Comparison of ENCODE assay signal across 29 mouse cellular contexts in the genomic region with DNA sequence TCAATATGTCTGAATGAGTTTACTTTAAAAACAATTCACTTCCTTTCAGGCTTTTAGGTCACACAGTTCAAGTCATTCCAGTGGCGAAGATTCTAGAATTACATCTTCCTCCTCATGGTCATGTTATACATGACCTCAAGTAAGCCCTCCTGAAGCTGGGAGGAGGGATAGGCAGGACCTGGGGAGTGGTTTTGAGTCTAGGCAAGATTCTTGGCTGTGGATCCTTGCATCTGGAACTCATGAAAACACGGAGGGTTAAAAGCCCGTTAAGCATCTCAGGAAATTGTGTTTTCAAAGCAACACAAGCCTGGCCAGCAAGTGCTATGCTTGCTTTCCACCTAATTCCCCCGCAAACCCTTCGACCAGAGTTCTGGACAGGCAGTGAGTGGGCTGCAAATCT.
DNase-seq lines count a peak whose midpoint lies in the region; ATAC-seq and TF ChIP-seq lines count a peak whose summit lies in the region.
"Had no signal": no experiment of that assay in that cellular context is flagged by ENCODE, and none has a peak within 500 bp of the region (broad histone marks: within the 10 kb centered on the region; RNA-seq: fewer than 3 reads in every experiment).

No protein-coding gene starts in this region.

- TF ChIP-seq CTCF in forebrain, postnatal 0 days (IDR thresholded peaks at IDR 0.05; ENCODE audit: low read depth) = no peak

- H3K9ac ChIP-seq in embryonic facial prominence, embryonic 14.5 days (ENCODE audit: low read depth, low read length) = no peak overlapping the region
- no peak overlapping the region for H3K9ac ChIP-seq in forebrain, postnatal 0 days
- H3K9ac ChIP-seq: forebrain, embryonic 12.5 days; forebrain, embryonic 15.5 days; hindbrain, embryonic 13.5 days had no signal

- DNase-seq in heart, adult 11 months = peak; percentile 77
- no peak for DNase-seq in heart, postnatal 14 days
- peak; percentile 50 for DNase-seq in embryo, embryonic 10.5 days (ENCODE audit: low spot score)
- DNase-seq in embryonic facial prominence, embryonic 10.5 days (ENCODE audit: low spot score) = peak; percentile 44
- DNase-seq in embryonic facial prominence, embryonic 14.5 days (ENCODE audit: low spot score) = peak; percentile 83
- no peak for DNase-seq in forebrain, postnatal 0 days
- DNase-seq in kidney, postnatal 4 days = no peak
- no peak for DNase-seq in lung, postnatal 36 days
- DNase-seq: adrenal gland, postnatal 10 days; adrenal gland, postnatal 36 days; B cell, adult 2 months; cerebellum, adult 18-20 months; cerebellum, adult 9-10 months; cerebellum, postnatal 14 days; gastrocnemius, postnatal 10 days; gastrocnemius, postnatal 36 days; heart, postnatal 36 days had no signal

- WGBS in embryonic facial prominence, embryonic 10.5 days = 42% methylated on average over 5 of the region's 5 CpGs
- WGBS in embryonic facial prominence, embryonic 14.5 days = 45% methylated on average over 5 of the region's 5 CpGs
- 78% methylated on average over 5 of the region's 5 CpGs for WGBS in forebrain, postnatal 0 days

- H3K4me3 ChIP-seq in embryonic facial prominence, embryonic 10.5 days = no peak overlapping the region
- no peak overlapping the region for H3K4me3 ChIP-seq in embryonic facial prominence, embryonic 14.5 days (ENCODE audit: low read depth, low read length)
- no peak overlapping the region for H3K4me3 ChIP-seq in forebrain, postnatal 0 days (ENCODE audit: low read depth, low read length)
- H3K4me3 ChIP-seq: erythroblast, embryonic 14.5 days; forebrain, embryonic 12.5 days; forebrain, embryonic 15.5 days; hindbrain, embryonic 10.5 days; hindbrain, embryonic 13.5 days had no signal

- no peaks in the 10 kb centered on the region for H3K9me3 ChIP-seq in embryonic facial prominence, embryonic 10.5 days
- H3K9me3 ChIP-seq in embryonic facial prominence, embryonic 14.5 days (ENCODE audit: control insufficient read depth, low read length) = peaks cover 5% of the 10 kb centered on the region; the same call in 1 of the 2 replicates
- no peaks in the 10 kb centered on the region for H3K9me3 ChIP-seq in forebrain, postnatal 0 days (ENCODE audit: low read length)
- H3K9me3 ChIP-seq: forebrain, embryonic 12.5 days; forebrain, embryonic 15.5 days; hindbrain, embryonic 10.5 days; hindbrain, embryonic 13.5 days had no signal

- H3K4me2 ChIP-seq in embryonic facial prominence, embryonic 14.5 days (ENCODE audit: low read depth, low read length) = no peak overlapping the region
- no peak overlapping the region for H3K4me2 ChIP-seq in forebrain, postnatal 0 days (ENCODE audit: low read depth)
- H3K4me2 ChIP-seq: forebrain, embryonic 12.5 days; forebrain, embryonic 15.5 days; heart, embryonic 11.5 days; hindbrain, embryonic 13.5 days had no signal

- intact Hi-C loops in heart, postnatal 14 days (cut with DNase I) = no loop called here

- H3K36me3 ChIP-seq in embryonic facial prominence, embryonic 10.5 days (replicated peaks) = no peaks in the 10 kb centered on the region
- no peaks in the 10 kb centered on the region for H3K36me3 ChIP-seq in embryonic facial prominence, embryonic 14.5 days (ENCODE audit: control insufficient read depth, insufficient read depth, low read length)
- no peaks in the 10 kb centered on the region for H3K36me3 ChIP-seq in forebrain, postnatal 0 days (ENCODE audit: insufficient read depth)
- H3K36me3 ChIP-seq: forebrain, embryonic 12.5 days; forebrain, embryonic 15.5 days; G1E; hindbrain, embryonic 10.5 days; hindbrain, embryonic 13.5 days had no signal

- ATAC-seq in embryonic facial prominence, embryonic 14.5 days (ENCODE audit: low read depth) = 0 out of 2 replicates have a peak, but pooled peaks have one; percentile 9
- no peak for ATAC-seq in forebrain, postnatal 0 days
- ATAC-seq: forebrain, embryonic 15.5 days; hindbrain, embryonic 16.5 days; inflammation-experienced regulatory T-cells, adult 6 months; intestine, embryonic 16.5 days; Patski had no signal

- H3K4me1 ChIP-seq in embryonic facial prominence, embryonic 10.5 days = peaks cover 12% of the 10 kb centered on the region
- H3K4me1 ChIP-seq in embryonic facial prominence, embryonic 14.5 days (ENCODE audit: control insufficient read depth, insufficient read depth, low read length) = peaks cover 9% of the 10 kb centered on the region; the same call in 1 of the 2 replicates
- H3K4me1 ChIP-seq in forebrain, postnatal 0 days (ENCODE audit: insufficient read depth) = no peaks in the 10 kb centered on the region
- H3K4me1 ChIP-seq: forebrain, embryonic 12.5 days; forebrain, embryonic 15.5 days; hindbrain, embryonic 13.5 days had no signal

- peak overlapping the region; percentile 63 for H3K27ac ChIP-seq in embryonic facial prominence, embryonic 10.5 days (replicated peaks)
- H3K27ac ChIP-seq in embryonic facial prominence, embryonic 14.5 days (replicated peaks; ENCODE audit: low read depth, low read length) = no peak overlapping the region
- H3K27ac ChIP-seq in forebrain, postnatal 0 days (ENCODE audit: low read depth, low read length) = no peak overlapping the region
- H3K27ac ChIP-seq: forebrain, embryonic 12.5 days; forebrain, embryonic 15.5 days; hindbrain, embryonic 10.5 days; hindbrain, embryonic 13.5 days had no signal

- no peaks in the 10 kb centered on the region for H3K27me3 ChIP-seq in embryonic facial prominence, embryonic 10.5 days (replicated peaks; ENCODE audit: low read depth, poor library complexity, severe bottlenecking)
- H3K27me3 ChIP-seq in embryonic facial prominence, embryonic 14.5 days (replicated peaks; ENCODE audit: control insufficient read depth, insufficient read depth, low read length) = no peaks in the 10 kb centered on the region
- no peaks in the 10 kb centered on the region for H3K27me3 ChIP-seq in forebrain, postnatal 0 days (ENCODE audit: insufficient read depth, low read length)
- H3K27me3 ChIP-seq: CH12.LX; forebrain, embryonic 12.5 days; forebrain, embryonic 15.5 days; hindbrain, embryonic 13.5 days had no signal

Comparison
In these comparisons a context has a peak if more than half of its experiments do, and no peak if none do; other contexts are left out.
1. DNase-seq: peak in heart, adult 11 months (single experiment), embryo, embryonic 10.5 days (single experiment), embryonic facial prominence, embryonic 10.5 days (single experiment) and embryonic facial prominence, embryonic 14.5 days (single experiment); none in heart, postnatal 14 days (0 of 2), forebrain, postnatal 0 days (single experiment), kidney, postnatal 4 days (0 of 2) and lung, postnatal 36 days (single experiment).